Mouse (Mus musculus) ovary, adult 18-20 months (tissue): Measurements from ENCODE around the gene Trim63.

Experiments
- DNase-seq: peaks from one replicate; pipeline ENCODE4 v3.0.0; 2022; ENCODE audit warnings: low spot score, mixed read lengths

Trim63 gene

DNA sequence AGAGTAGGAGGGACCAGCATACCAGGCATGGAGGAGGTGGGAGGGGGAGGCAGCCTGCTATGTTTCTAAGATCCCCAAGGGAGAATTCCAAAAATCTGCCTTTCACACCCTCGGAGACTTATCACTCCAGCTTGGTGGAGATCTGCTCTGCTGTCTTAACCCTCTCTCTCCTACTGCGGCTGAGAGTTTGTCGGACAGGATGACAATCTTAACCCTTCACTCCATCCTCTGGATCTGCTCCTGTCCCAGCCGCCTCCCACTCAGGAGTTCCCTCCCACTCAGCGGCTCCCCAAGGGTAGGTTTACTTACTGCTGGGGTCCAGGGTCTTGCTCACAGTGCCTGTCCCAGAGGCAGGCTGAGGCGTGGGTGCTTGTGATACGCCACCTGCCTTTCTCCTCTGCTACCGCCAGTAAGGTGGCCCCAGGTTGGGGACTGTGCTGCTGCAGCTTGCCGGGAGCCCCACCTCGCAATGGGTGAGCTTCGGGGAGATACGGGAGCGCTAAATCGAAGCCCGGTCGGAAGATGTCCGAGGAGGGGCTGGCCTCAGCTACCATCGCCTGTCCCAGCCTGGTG lies 55.8 kb downstream of the Trim63 start:
- no peak for DNase-seq

DNA sequence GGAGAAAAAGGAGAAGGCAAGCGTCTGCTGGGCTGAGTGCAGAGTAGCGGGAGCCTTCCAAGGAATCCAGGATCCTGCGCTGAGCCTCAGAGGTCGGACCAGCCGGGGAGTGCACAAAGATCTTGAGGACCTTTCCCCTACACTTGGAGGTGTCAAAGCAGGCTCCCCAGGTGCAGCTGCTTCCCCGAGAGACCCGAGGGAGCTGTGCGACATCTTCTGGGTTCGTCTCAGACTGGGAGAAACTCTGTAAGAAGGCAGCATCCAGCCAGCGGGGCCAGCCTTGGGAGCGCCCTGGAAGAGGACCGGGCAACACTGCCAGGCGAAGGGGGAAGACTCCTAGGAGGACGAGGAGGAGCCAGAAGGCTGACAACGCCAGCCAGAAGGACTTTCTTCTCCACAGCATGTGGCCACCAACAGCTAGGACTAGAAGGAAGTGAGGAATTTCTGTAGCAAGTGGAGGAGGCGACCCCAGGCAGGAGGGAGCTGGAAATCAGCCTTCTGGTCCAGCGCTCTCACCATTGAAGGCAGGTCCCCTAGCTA lies 56.5 kb downstream of the Trim63 start:
- DNase-seq = no peak

GRCm38 (mm10) chr4:134372294-134372747 lies 57.4 kb downstream of the Trim63 start:
- peak; percentile 53 for DNase-seq

- no peak for DNase-seq
Measured at GRCm38 (mm10) chr4:134373295-134373694, 58.4 kb downstream of the Trim63 start.

GRCm38 (mm10) chr4:134374306-134374705 lies 59.4 kb downstream of the Trim63 start:
- no peak for DNase-seq

DNA sequence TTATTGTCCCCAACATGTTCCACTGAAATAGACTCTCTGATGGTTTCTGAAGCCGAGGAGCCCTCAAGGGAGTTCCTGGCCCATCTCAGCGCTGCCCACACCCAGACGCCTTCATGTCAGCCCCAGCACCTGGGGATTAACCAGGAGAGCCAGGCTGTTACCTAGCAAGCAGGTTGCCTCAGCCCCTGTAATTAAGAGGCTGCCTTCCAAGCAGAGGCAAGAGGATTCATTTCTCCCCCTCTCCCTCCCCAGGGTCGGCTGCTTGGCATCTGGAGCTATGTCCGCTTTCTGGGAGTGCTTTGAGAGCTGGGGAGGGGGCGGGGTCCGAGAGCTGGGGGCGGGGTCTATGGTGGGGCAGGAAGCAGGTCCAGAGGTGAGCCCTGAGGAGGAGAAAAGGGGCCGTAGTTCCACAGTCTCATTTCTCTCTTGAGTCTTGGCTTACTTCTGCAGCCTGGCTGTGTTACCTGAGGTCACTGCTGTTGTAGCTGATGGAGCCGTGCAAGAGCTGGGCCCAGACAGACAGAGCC lies 63.2 kb downstream of the Trim63 start:
- no peak for DNase-seq
